Comparison of ENCODE assay signal across 12 mouse cellular contexts in the genomic region with DNA sequence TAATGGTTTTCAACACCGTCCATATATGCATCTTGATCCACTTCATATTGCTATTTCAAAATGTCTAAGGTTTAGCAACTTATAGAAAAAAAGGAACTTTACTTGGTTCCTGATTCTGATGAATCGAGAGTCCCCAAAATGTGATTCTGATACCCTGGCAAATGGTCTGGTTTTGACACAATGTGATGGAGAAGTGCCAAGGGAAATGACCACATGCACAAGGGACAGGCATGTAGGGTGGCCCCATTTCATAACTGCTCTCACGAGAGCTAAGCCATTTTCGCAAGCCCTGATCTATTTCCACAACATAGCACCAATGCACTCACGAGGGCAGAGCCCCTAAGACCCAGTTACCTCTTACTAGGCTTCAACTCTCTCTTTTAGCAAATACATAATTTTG. TPM values are rescaled to one million over a fixed set of nuclear protein-coding genes. Genes with fewer than 3 reads are reported as not detected.
DNase-seq lines count a peak whose midpoint lies in the region; ATAC-seq and TF ChIP-seq lines count a peak whose summit lies in the region.
"Had no signal": no experiment of that assay in that cellular context is flagged by ENCODE, and none has a peak within 500 bp of the region (broad histone marks: within the 10 kb centered on the region; RNA-seq: fewer than 3 reads in every experiment).

No protein-coding gene starts in this region.

- no peak overlapping the region for H3K4me3 ChIP-seq in heart, embryonic 12.5 days
- H3K4me3 ChIP-seq in limb, embryonic 14.5 days (replicated peaks; ENCODE audit: low read length) = no peak overlapping the region
- no peak overlapping the region for H3K4me3 ChIP-seq in limb, embryonic 10.5 days
- no peak overlapping the region for H3K4me3 ChIP-seq in forebrain, embryonic 15.5 days
- H3K4me3 ChIP-seq: liver, embryonic 13.5 days; myocyte had no signal

- no peak for TF ChIP-seq POLR2A in limb, embryonic 14.5 days (IDR thresholded peaks at IDR 0.05; ENCODE audit: borderline replicate concordance, extremely low read depth, insufficient read depth, insufficient read length)

- no peak for ATAC-seq in heart, embryonic 12.5 days (ENCODE audit: insufficient number of reproducible peaks, low FRiP score)
- ATAC-seq in limb, embryonic 14.5 days (ENCODE audit: low FRiP score, low read depth) = no peak
- ATAC-seq in megakaryocyte progenitor cell, adult 5-6 weeks (replicated peaks; ENCODE audit: poor library complexity) = peak; percentile 96
- no peak for ATAC-seq in forebrain, embryonic 15.5 days (replicated peaks)

- WGBS in heart, embryonic 12.5 days = 75% methylated on average over 5 of the region's 5 CpGs
- 61% methylated on average over 5 of the region's 5 CpGs for WGBS in limb, embryonic 14.5 days
- 83% methylated on average over 5 of the region's 5 CpGs for WGBS in limb, embryonic 10.5 days
- 86% methylated on average over 5 of the region's 5 CpGs for WGBS in forebrain, embryonic 15.5 days

- H3K36me3 ChIP-seq in heart, embryonic 12.5 days = no peaks in the 10 kb centered on the region
- H3K36me3 ChIP-seq in limb, embryonic 14.5 days (ENCODE audit: control insufficient read depth, insufficient read depth, low read length) = no peaks in the 10 kb centered on the region
- no peaks in the 10 kb centered on the region for H3K36me3 ChIP-seq in limb, embryonic 10.5 days
- no peaks in the 10 kb centered on the region for H3K36me3 ChIP-seq in forebrain, embryonic 15.5 days
- H3K36me3 ChIP-seq: liver, embryonic 13.5 days had no signal

- H3K9me3 ChIP-seq in heart, embryonic 12.5 days (replicated peaks) = no peaks in the 10 kb centered on the region
- H3K9me3 ChIP-seq in limb, embryonic 14.5 days (ENCODE audit: control insufficient read depth, low read length) = no peaks in the 10 kb centered on the region
- H3K9me3 ChIP-seq in limb, embryonic 10.5 days (replicated peaks) = no peaks in the 10 kb centered on the region
- H3K9me3 ChIP-seq in forebrain, embryonic 15.5 days = no peaks in the 10 kb centered on the region
- H3K9me3 ChIP-seq: liver, embryonic 13.5 days had no signal

- intact Hi-C loops in heart, postnatal 10 days (cut with DNase I) = loop anchor here (2.0 to 5.0 kb wide), 4 partner anchors 43 to 105 kb away; a partner anchor contains a TSS

- no peak overlapping the region for H3K27ac ChIP-seq in heart, embryonic 12.5 days (ENCODE audit: poor library complexity, severe bottlenecking)
- H3K27ac ChIP-seq in limb, embryonic 14.5 days (replicated peaks; ENCODE audit: low read depth, low read length) = peak overlapping the region; percentile 70; the same call in 1 of the 2 replicates
- H3K27ac ChIP-seq in limb, embryonic 10.5 days = no peak overlapping the region
- H3K27ac ChIP-seq in forebrain, embryonic 15.5 days (replicated peaks) = no peak overlapping the region
- H3K27ac ChIP-seq: liver, embryonic 13.5 days had no signal

- H3K9ac ChIP-seq in heart, embryonic 12.5 days = no peak overlapping the region
- H3K9ac ChIP-seq in limb, embryonic 14.5 days (ENCODE audit: low read depth, low read length, severe bottlenecking) = no peak overlapping the region
- no peak overlapping the region for H3K9ac ChIP-seq in forebrain, embryonic 15.5 days (replicated peaks)
- H3K9ac ChIP-seq: liver, embryonic 13.5 days had no signal

- peaks cover 16% of the 10 kb centered on the region; the same call in 1 of the 2 replicates for H3K4me1 ChIP-seq in heart, embryonic 12.5 days (replicated peaks)
- peaks cover 51% of the 10 kb centered on the region for H3K4me1 ChIP-seq in limb, embryonic 14.5 days (ENCODE audit: control insufficient read depth, insufficient read depth, low read length)
- peaks cover 21% of the 10 kb centered on the region for H3K4me1 ChIP-seq in limb, embryonic 10.5 days
- 0 out of 2 replicates have a peak, but pooled peaks cover 2% of the 10 kb centered on the region for H3K4me1 ChIP-seq in forebrain, embryonic 15.5 days

- H3K27me3 ChIP-seq in heart, embryonic 12.5 days (replicated peaks) = no peaks in the 10 kb centered on the region
- H3K27me3 ChIP-seq in limb, embryonic 14.5 days (ENCODE audit: control insufficient read depth, insufficient read depth, low read length) = no peaks in the 10 kb centered on the region
- H3K27me3 ChIP-seq in limb, embryonic 10.5 days (ENCODE audit: low read depth, poor library complexity, severe bottlenecking) = no peaks in the 10 kb centered on the region
- H3K27me3 ChIP-seq in forebrain, embryonic 15.5 days = no peaks in the 10 kb centered on the region
- H3K27me3 ChIP-seq: liver, embryonic 13.5 days had no signal

- no peak overlapping the region for H3K4me2 ChIP-seq in heart, embryonic 12.5 days
- H3K4me2 ChIP-seq in limb, embryonic 14.5 days (replicated peaks; ENCODE audit: low read depth, low read length, severe bottlenecking) = no peak overlapping the region
- no peak overlapping the region for H3K4me2 ChIP-seq in forebrain, embryonic 15.5 days (replicated peaks)
- H3K4me2 ChIP-seq: liver, embryonic 13.5 days had no signal

- peak; percentile 47 to 65 for DNase-seq in heart, adult 18-20 months
- DNase-seq in limb, embryonic 14.5 days (ENCODE audit: low spot score) = no peak
- DNase-seq in limb, embryonic 10.5 days (ENCODE audit: low spot score) = no peak
- DNase-seq in heart, postnatal 10 days = peak; percentile 32 to 39
- no peak for DNase-seq in thymus, postnatal 36 days
- DNase-seq: liver, embryonic 13.5 days; thymus, postnatal 14 days had no signal

RNA-seq across cellular contexts. Expression of a gene that starts 42.7 kb away (rescaled TPM):
- total RNA-seq in heart, adult 18-20 months (2021) = 10 to 100 TPM in 1 of 2 experiments, 1 to 10 TPM in 1; 9.3 to 10.3 TPM
- polyA plus RNA-seq in heart, embryonic 12.5 days (2016; fragmentation: Nextera tagmentation; extraction: Ambion mirVana) = 8.6 and 9.5 TPM in 2 replicates
- polyA plus RNA-seq in limb, embryonic 14.5 days (2012; rRNA removed) = 13.4 and 14.3 TPM in 2 replicates
- 18.7 and 20.9 TPM in 2 replicates for polyA plus RNA-seq in limb, embryonic 14.5 days (2014; fragmentation: Nextera tagmentation; extraction: Ambion mirVana)
- polyA plus RNA-seq in limb, embryonic 10.5 days (2016; fragmentation: Nextera tagmentation; extraction: Ambion mirVana) = 4.7 and 9.8 TPM in 2 replicates
- 10 to 100 TPM; 23.3 to 23.4 TPM for total RNA-seq in heart, postnatal 10 days (2021)
- 0.83 and 1.6 TPM in 2 replicates for total RNA-seq in megakaryocyte progenitor cell, adult 5-6 weeks (2015)
- 1.3 and 1.6 TPM in 2 replicates for total RNA-seq in megakaryocyte progenitor cell, adult 5-6 weeks (2017)
- polyA plus RNA-seq in forebrain, embryonic 15.5 days (2015; fragmentation: Nextera tagmentation; extraction: Ambion mirVana) = 4.4 and 4.6 TPM in 2 replicates
- total RNA-seq: MEL had no signal

Comparison
In these comparisons a context has a peak if more than half of its experiments do, and no peak if none do; other contexts are left out.
1. DNase-seq: peak in heart, adult 18-20 months (2 of 2) and heart, postnatal 10 days (2 of 2); none in limb, embryonic 14.5 days (single experiment), limb, embryonic 10.5 days (single experiment) and thymus, postnatal 36 days (0 of 2).